Comparison of ENCODE assay signal across 10 mouse cellular contexts in genomic region chr19:29862808-29863207, GRCm38 (mm10). TPM values are rescaled to one million over a fixed set of nuclear protein-coding genes. Genes with fewer than 3 reads are reported as not detected.
DNase-seq lines count a peak whose midpoint lies in the region; ATAC-seq lines count a peak whose summit lies in the region.
"Had no signal": no experiment of that assay in that cellular context is flagged by ENCODE, and none has a peak within 500 bp of the region (broad histone marks: within the 10 kb centered on the region; RNA-seq: fewer than 3 reads in every experiment).

No protein-coding gene starts in this region.

- H3K4me3 ChIP-seq in forebrain, embryonic 14.5 days (ENCODE audit: low read depth, low read length) = no peak overlapping the region
- H3K4me3 ChIP-seq in forebrain, embryonic 12.5 days (replicated peaks) = no peak overlapping the region
- no peak overlapping the region for H3K4me3 ChIP-seq in neural tube, embryonic 13.5 days

- no peaks in the 10 kb centered on the region for H3K27me3 ChIP-seq in forebrain, embryonic 14.5 days (replicated peaks; ENCODE audit: control insufficient read depth, insufficient read depth, low read length)
- H3K27me3 ChIP-seq in forebrain, embryonic 12.5 days = no peaks in the 10 kb centered on the region
- no peaks in the 10 kb centered on the region for H3K27me3 ChIP-seq in neural tube, embryonic 13.5 days

- ATAC-seq in forebrain, embryonic 14.5 days = no peak
- no peak for ATAC-seq in forebrain, embryonic 12.5 days (ENCODE audit: low FRiP score)
- peak; percentile 40; the same call in 1 of the 2 replicates for ATAC-seq in neural tube, embryonic 13.5 days (ENCODE audit: low read depth)
- ATAC-seq: CD4-positive, CD25-positive, alpha-beta regulatory T cell, adult 4 months had no signal

- H3K4me2 ChIP-seq in forebrain, embryonic 14.5 days (ENCODE audit: low read length) = no peak overlapping the region
- H3K4me2 ChIP-seq in forebrain, embryonic 12.5 days = no peak overlapping the region
- H3K4me2 ChIP-seq in neural tube, embryonic 13.5 days = no peak overlapping the region

- no peaks in the 10 kb centered on the region for H3K4me1 ChIP-seq in forebrain, embryonic 14.5 days (ENCODE audit: control insufficient read depth, insufficient read depth, low read length)
- no peaks in the 10 kb centered on the region for H3K4me1 ChIP-seq in forebrain, embryonic 12.5 days
- H3K4me1 ChIP-seq in neural tube, embryonic 13.5 days (replicated peaks) = peaks cover 3% of the 10 kb centered on the region; the same call in 1 of the 2 replicates

- no peak overlapping the region for H3K27ac ChIP-seq in forebrain, embryonic 14.5 days (ENCODE audit: low read depth, low read length)
- no peak overlapping the region for H3K27ac ChIP-seq in forebrain, embryonic 12.5 days
- no peak overlapping the region for H3K27ac ChIP-seq in neural tube, embryonic 13.5 days (replicated peaks)
- H3K27ac ChIP-seq: macrophage had no signal

- DNase-seq in forebrain, embryonic 14.5 days (ENCODE audit: low spot score) = peak; percentile 68
- no peak for DNase-seq in neural tube, embryonic 10.5 days (ENCODE audit: extremely low spot score, low spot score)
- peak; percentile 8 to 14 for DNase-seq in kidney, adult 8-10 months
- DNase-seq in retina, postnatal 1 day = peak; percentile 27
- DNase-seq in adrenal gland, postnatal 4 days (ENCODE audit: low spot score in 2 of 2) = no peak
- no peak for DNase-seq in cerebellum, adult 11-12 months

- no peaks in the 10 kb centered on the region for H3K36me3 ChIP-seq in forebrain, embryonic 14.5 days (ENCODE audit: control insufficient read depth, insufficient read depth, low read length)
- H3K36me3 ChIP-seq in forebrain, embryonic 12.5 days (replicated peaks) = no peaks in the 10 kb centered on the region
- no peaks in the 10 kb centered on the region for H3K36me3 ChIP-seq in neural tube, embryonic 13.5 days

- no peaks in the 10 kb centered on the region for H3K9me3 ChIP-seq in forebrain, embryonic 14.5 days (replicated peaks; ENCODE audit: control insufficient read depth, low read length)
- no peaks in the 10 kb centered on the region for H3K9me3 ChIP-seq in forebrain, embryonic 12.5 days
- no peaks in the 10 kb centered on the region for H3K9me3 ChIP-seq in neural tube, embryonic 13.5 days

- no peak overlapping the region for H3K9ac ChIP-seq in forebrain, embryonic 14.5 days (ENCODE audit: low read length)
- H3K9ac ChIP-seq in forebrain, embryonic 12.5 days = no peak overlapping the region
- no peak overlapping the region for H3K9ac ChIP-seq in neural tube, embryonic 13.5 days

RNA-seq across cellular contexts. Expression of gene Ranbp6, which starts 50.0 kb away (rescaled TPM):
- 42.1 and 53.4 TPM in 2 replicates for polyA plus RNA-seq in forebrain, embryonic 14.5 days (2014; fragmentation: Nextera tagmentation; extraction: Ambion mirVana)
- 38.2 and 40.7 TPM in 2 replicates for polyA plus RNA-seq in forebrain, embryonic 12.5 days (2016; fragmentation: Nextera tagmentation; extraction: Ambion mirVana)
- 42.4 and 45.2 TPM in 2 replicates for polyA plus RNA-seq in neural tube, embryonic 13.5 days (2015; fragmentation: Nextera tagmentation; extraction: Ambion mirVana)
- total RNA-seq in adrenal gland, postnatal 4 days (2021) = 10 to 100 TPM; 17.0 to 17.3 TPM

RNA-seq across cellular contexts. Expression of gene 9930021J03Rik, which starts 57.0 kb away (rescaled TPM):
- 9.1 and 10.0 TPM in 2 replicates for polyA plus RNA-seq in forebrain, embryonic 14.5 days (2014; fragmentation: Nextera tagmentation; extraction: Ambion mirVana)
- 7.7 and 8.2 TPM in 2 replicates for polyA plus RNA-seq in forebrain, embryonic 12.5 days (2016; fragmentation: Nextera tagmentation; extraction: Ambion mirVana)
- 6.1 and 6.5 TPM in 2 replicates for polyA plus RNA-seq in neural tube, embryonic 13.5 days (2015; fragmentation: Nextera tagmentation; extraction: Ambion mirVana)
- total RNA-seq in adrenal gland, postnatal 4 days (2021) = 10 to 100 TPM; 19.7 to 24.2 TPM

Comparison
In these comparisons a context has a peak if more than half of its experiments do, and no peak if none do; other contexts are left out.
1. DNase-seq: peak in forebrain, embryonic 14.5 days (single experiment), kidney, adult 8-10 months (2 of 2) and retina, postnatal 1 day (single experiment); none in neural tube, embryonic 10.5 days (single experiment), adrenal gland, postnatal 4 days (0 of 2) and cerebellum, adult 11-12 months (single experiment).